Mouse (Mus musculus) embryonic facial prominence, embryonic 12.5 days (tissue): ENCODE measurements around the gene Dnlz. TPM values are rescaled to one million over a fixed set of nuclear protein-coding genes. Genes with fewer than 3 reads are reported as not detected.

Source experiments
- ATAC-seq: fragments of 200-750 bp; cut with Nextera tagmentation; 2 replicates; pipeline ENCODE4 v1.8.0; 2017; ENCODE audit not compliant: insufficient number of reproducible peaks, insufficient read depth, low FRiP score, low TSS enrichment
- H3K27ac ChIP-seq: fragments of 300-500 bp; sonication (generic); 2 replicates; pipeline ENCODE4 v1.5.1; 2016; ENCODE audit warnings: mild to moderate bottlenecking
- H3K27me3 ChIP-seq: fragments of 300-500 bp; sonication (generic); 2 replicates; pipeline ENCODE4 v1.6.1; 2016; ENCODE audit warnings: mild to moderate bottlenecking, moderate library complexity
- H3K36me3 ChIP-seq: fragments of 300-500 bp; sonication (generic); 2 replicates; pipeline ENCODE4 v1.6.1; 2016; ENCODE audit warnings: mild to moderate bottlenecking
- H3K4me1 ChIP-seq: fragments of 300-500 bp; sonication (generic); 2 replicates; pipeline ENCODE4 v1.6.1; 2016
- H3K4me2 ChIP-seq: fragments of 300-500 bp; sonication (generic); replicated peaks from 2 replicates; pipeline ENCODE4 v1.6.1; 2016; ENCODE audit warnings: mild to moderate bottlenecking, moderate library complexity
- H3K4me3 ChIP-seq: fragments of 300-500 bp; sonication (generic); 2 replicates; pipeline ENCODE4 v1.5.1; 2016; ENCODE audit warnings: mild to moderate bottlenecking
- H3K9ac ChIP-seq: fragments of 300-500 bp; sonication (generic); 2 replicates; pipeline ENCODE4 v1.6.1; 2016; ENCODE audit warnings: mild to moderate bottlenecking, moderate library complexity
- H3K9me3 ChIP-seq: fragments of 300-500 bp; sonication (generic); 2 replicates; pipeline ENCODE4 v1.6.1; 2016; ENCODE audit warnings: mild to moderate bottlenecking, moderate library complexity
- WGBS: fragments of 180-500 bp; shearing (Covaris S2); methylation state at CpG from one replicate; pipeline ENCODE4 v1.1.7; 2016; 5-methylcytosine and 5-hydroxymethylcytosine counted together
- polyA plus RNA-seq: library from polyadenylated mRNA; unstranded; fragments of >200 nt; fragmentation: Nextera tagmentation; extraction: Ambion mirVana; gene quantifications from 2 replicates; pipeline ENCODE4 v1.2.1, GENCODE M21; 2016

The Dnlz gene
- polyA plus RNA-seq, 1 experiment from 2014 or later = 31.8 TPM

DNA sequence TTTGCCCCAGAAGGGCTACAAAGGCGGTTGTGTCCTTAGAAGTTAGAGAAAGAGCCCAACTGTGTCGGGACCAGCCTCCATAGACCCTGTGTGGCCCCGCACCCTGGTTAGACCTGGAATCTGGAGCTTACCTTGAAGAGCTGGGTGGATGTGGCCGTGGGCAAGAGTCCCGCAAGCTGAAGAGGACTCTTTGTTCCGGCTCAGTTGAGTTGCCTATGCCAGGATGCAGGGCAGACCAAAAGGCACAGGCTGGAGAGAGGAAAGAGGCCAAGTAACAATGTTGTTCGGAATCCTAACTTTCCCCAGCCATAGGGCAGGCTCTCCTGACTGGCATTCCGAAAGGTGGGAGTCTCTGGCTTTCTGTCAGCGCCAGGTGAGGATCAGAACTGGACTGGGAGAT, 32.8 kb downstream of the Dnlz start:
- no peak overlapping the region for H3K4me3 ChIP-seq

GRCm38 (mm10) chr2:26317991-26318672, 33.8 kb downstream of the Dnlz start:
- WGBS = 86% methylated on average over 3 of the region's 3 CpGs
- H3K4me3 ChIP-seq = no peak overlapping the region
- peaks cover 47% of the 10 kb centered on the region for H3K4me1 ChIP-seq
- H3K9ac ChIP-seq = peak overlapping the region; percentile 90; the same call in 1 of the 2 replicates
- H3K36me3 ChIP-seq = peaks cover 11% of the 10 kb centered on the region
- no peak overlapping the region for H3K27ac ChIP-seq
- ATAC-seq = no peak
- H3K9me3 ChIP-seq = no peaks in the 10 kb centered on the region
- H3K27me3 ChIP-seq = no peaks in the 10 kb centered on the region
- H3K4me2 ChIP-seq = peak overlapping the region; percentile 88

More for the DNA sequence above, 32.8 kb downstream of the Dnlz start:
- ATAC-seq = no peak
- peak overlapping the region; percentile 4; the same call in 1 of the 2 replicates for H3K4me2 ChIP-seq
- H3K27me3 ChIP-seq = no peaks in the 10 kb centered on the region
- peaks cover 44% of the 10 kb centered on the region for H3K4me1 ChIP-seq
- H3K9me3 ChIP-seq = no peaks in the 10 kb centered on the region
- peaks cover 21% of the 10 kb centered on the region for H3K36me3 ChIP-seq
- 87% methylated on average over 9 of the region's 9 CpGs for WGBS
- H3K9ac ChIP-seq = peak overlapping the region; percentile 7; the same call in 1 of the 2 replicates
- H3K27ac ChIP-seq = no peak overlapping the region

DNA sequence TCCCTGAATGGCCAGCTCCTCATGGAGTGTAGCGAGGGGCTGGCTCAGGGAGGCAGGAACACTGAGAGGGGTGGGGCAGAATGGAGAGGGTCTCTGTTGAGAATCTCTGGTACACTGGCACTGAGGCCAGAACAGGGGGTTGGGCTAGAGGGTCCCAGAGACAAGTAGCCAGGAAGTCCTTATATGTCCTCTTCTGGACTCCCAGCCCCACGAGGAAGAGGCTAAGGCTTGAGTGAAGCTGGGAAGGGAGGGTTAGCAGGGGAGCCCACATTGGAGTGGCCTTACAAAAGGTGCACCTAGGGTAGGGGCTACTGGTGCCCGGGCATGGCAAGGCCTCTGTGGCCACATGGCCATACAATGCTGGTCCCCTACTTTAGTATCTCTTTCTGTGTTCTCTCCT, 34.5 kb downstream of the Dnlz start:
- WGBS = 56% methylated on average over 3 of the region's 3 CpGs
- Histone ChIP-seq H3K36me3 (peaks cover 3% of the 10 kb centered on the region), H3K4me2 (peak overlapping the region; percentile 88), H3K27me3 (no peaks in the 10 kb centered on the region), H3K9me3 (no peaks in the 10 kb centered on the region), H3K4me3 (peak overlapping the region; percentile 67), H3K27ac (peak overlapping the region; percentile 94), H3K9ac (peak overlapping the region; percentile 90), H3K4me1 (peaks cover 47% of the 10 kb centered on the region)
- ATAC-seq = no peak

DNA sequence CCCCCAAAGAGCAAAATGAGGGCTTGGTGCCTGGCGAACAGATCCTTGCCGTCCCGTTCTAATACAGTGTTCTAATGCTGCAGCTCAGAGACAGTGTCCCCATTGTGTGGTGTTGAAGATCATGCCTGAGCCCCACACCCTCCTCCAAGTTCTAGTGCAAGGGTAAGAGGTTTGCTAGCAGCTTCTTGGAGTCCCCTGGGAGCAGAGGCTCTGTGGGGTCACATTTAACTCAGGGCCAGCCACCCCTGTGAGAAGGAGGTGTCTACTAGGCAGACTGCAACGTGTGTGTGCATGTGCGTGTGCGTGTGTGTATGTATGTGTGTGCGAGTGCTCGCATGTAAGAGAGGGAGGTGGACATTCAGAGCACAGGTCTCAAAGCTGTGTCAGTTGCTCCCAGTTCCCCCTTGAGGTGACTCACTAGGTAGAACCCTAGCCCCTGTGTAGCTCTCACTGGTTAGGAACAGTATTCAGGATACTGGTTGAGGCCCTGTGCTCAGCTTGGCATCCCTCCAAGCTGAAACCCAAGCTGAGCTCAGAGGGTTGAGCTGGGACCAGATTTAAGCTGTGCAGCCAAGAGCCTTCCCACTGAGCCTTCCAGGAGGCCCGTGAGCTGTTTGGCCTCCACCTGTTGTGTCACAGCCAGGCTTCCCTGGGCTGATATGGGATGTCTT, 35.2 kb downstream of the Dnlz start:
- Histone ChIP-seq H3K27ac (peak overlapping the region; percentile 94), H3K4me3 (peak overlapping the region; percentile 67), H3K36me3 (no peaks in the 10 kb centered on the region), H3K4me1 (peaks cover 47% of the 10 kb centered on the region), H3K9me3 (no peaks in the 10 kb centered on the region), H3K4me2 (peak overlapping the region; percentile 88), H3K27me3 (no peaks in the 10 kb centered on the region), H3K9ac (peak overlapping the region; percentile 90)
- 47% methylated on average over 9 of the region's 9 CpGs for WGBS
- ATAC-seq = peak; percentile 24; the same call in 1 of the 2 replicates

GRCm38 (mm10) chr2:26315925-26316311, 36.0 kb downstream of the Dnlz start:
- peak; percentile 18; the same call in 1 of the 2 replicates for ATAC-seq
- under 1% methylated on average over 11 of the region's 11 CpGs for WGBS
- Histone ChIP-seq H3K27ac (peak overlapping the region; percentile 94), H3K4me2 (peak overlapping the region; percentile 88), H3K4me3 (peak overlapping the region; percentile 67), H3K4me1 (peaks cover 47% of the 10 kb centered on the region), H3K9ac (peak overlapping the region; percentile 90), H3K36me3 (no peaks in the 10 kb centered on the region), H3K9me3 (no peaks in the 10 kb centered on the region), H3K27me3 (no peaks in the 10 kb centered on the region)

- H3K4me3 ChIP-seq = peak within 1 kb of the TSS; percentile 67
- peak within 1 kb of the TSS; percentile 90 for H3K9ac ChIP-seq
- peak within 1 kb of the TSS; percentile 94 for H3K27ac ChIP-seq
- no peaks in the 10 kb centered on the region for H3K36me3 ChIP-seq
- 1% methylated on average over 36 of the region's 66 CpGs for WGBS
- peak; percentile 65 for ATAC-seq
- no peaks in the 10 kb centered on the region for H3K9me3 ChIP-seq
- H3K27me3 ChIP-seq = no peaks in the 10 kb centered on the region
- peaks cover 53% of the 10 kb centered on the region for H3K4me1 ChIP-seq
- peak within 1 kb of the TSS; percentile 88 for H3K4me2 ChIP-seq
These were observed 36.6 kb downstream of the Dnlz start, which contains the start of gene Gpsm1 for GRCm38 (mm10) chr2:26315072-26315924. Gene Gpsm1, plus strand, starts transcription at chr2:26315515.

DNA sequence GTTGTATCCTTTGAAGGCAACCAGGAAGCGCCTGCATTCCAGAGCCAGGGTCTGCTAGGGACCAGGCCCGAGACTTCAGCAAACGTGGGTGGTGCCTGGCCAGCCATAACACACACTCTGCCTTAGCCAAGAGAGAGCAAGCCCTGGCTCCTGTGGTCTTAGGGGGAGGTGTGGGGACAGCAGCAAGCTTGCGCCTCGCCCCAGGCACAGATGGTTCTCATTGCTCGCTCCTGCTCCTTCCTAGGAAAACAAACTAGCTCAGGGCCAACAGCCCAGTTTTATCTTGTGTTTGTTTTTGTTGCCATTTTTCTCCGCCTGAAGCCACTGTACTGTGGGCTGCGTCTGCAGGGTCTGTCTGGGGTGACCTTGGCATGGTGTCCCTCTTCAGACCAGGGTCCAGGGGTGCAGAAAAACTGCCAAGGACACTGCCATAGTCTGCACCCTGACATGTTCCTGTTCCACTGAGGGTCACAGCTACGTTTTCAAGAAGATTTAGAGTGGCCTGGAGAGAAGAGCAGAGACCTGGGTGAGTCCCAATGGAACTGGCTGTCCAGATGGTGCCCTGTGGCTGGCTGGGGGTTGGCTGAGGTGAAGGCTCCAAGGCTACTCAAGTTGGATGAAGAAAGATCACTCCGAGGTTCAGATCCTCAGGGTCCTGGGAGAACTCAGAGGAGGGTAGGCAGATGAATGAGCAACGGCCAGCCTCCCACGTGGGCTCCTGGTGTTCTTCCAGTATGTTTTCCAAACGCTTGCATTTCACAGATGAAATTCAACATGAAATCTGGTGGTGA, 37.4 kb downstream of the Dnlz start:
- peak overlapping the region; percentile 88 for H3K4me2 ChIP-seq
- peaks cover 56% of the 10 kb centered on the region for H3K4me1 ChIP-seq
- WGBS = 22% methylated on average over 13 of the region's 13 CpGs
- peak overlapping the region; percentile 94 for H3K27ac ChIP-seq
- H3K36me3 ChIP-seq = no peaks in the 10 kb centered on the region
- no peak for ATAC-seq
- peak overlapping the region; percentile 90 for H3K9ac ChIP-seq
- no peaks in the 10 kb centered on the region for H3K9me3 ChIP-seq
- H3K4me3 ChIP-seq = peak overlapping the region; percentile 67
- no peaks in the 10 kb centered on the region for H3K27me3 ChIP-seq

- Histone ChIP-seq H3K27me3 (no peaks in the 10 kb centered on the region), H3K4me1 (peaks cover 53% of the 10 kb centered on the region), H3K4me2 (no peak overlapping the region), H3K4me3 (no peak overlapping the region), H3K27ac (peak overlapping the region; percentile 94), H3K9ac (no peak overlapping the region), H3K9me3 (no peaks in the 10 kb centered on the region), H3K36me3 (no peaks in the 10 kb centered on the region)
- WGBS = 88% methylated on average over 1 of the region's 1 CpGs
- ATAC-seq = no peak
These were observed 38.5 kb downstream of the Dnlz start for GRCm38 (mm10) chr2:26313394-26313793.

- no peak for ATAC-seq
- Histone ChIP-seq H3K4me1 (peaks cover 47% of the 10 kb centered on the region), H3K4me2 (no peak overlapping the region), H3K36me3 (no peaks in the 10 kb centered on the region), H3K27ac (peak overlapping the region; percentile 94; the same call in 1 of the 2 replicates), H3K9me3 (no peaks in the 10 kb centered on the region), H3K4me3 (no peak overlapping the region), H3K27me3 (no peaks in the 10 kb centered on the region), H3K9ac (no peak overlapping the region)
- 64% methylated on average over 2 of the region's 2 CpGs for WGBS
These were observed 39.1 kb downstream of the Dnlz start for GRCm38 (mm10) chr2:26312812-26313211.

GRCm38 (mm10) chr2:26311936-26312335, 40.0 kb downstream of the Dnlz start:
- Histone ChIP-seq H3K4me1 (peaks cover 38% of the 10 kb centered on the region), H3K9ac (no peak overlapping the region), H3K27me3 (no peaks in the 10 kb centered on the region), H3K36me3 (no peaks in the 10 kb centered on the region), H3K27ac (no peak overlapping the region), H3K4me2 (no peak overlapping the region), H3K9me3 (no peaks in the 10 kb centered on the region), H3K4me3 (no peak overlapping the region)
- WGBS = 73% methylated on average over 5 of the region's 5 CpGs
- no peak for ATAC-seq

- peak; percentile 84; the same call in 1 of the 2 replicates for ATAC-seq
- H3K4me1 ChIP-seq = peaks cover 28% of the 10 kb centered on the region
- peak overlapping the region; percentile 20 for H3K4me2 ChIP-seq
- H3K27ac ChIP-seq = peak overlapping the region; percentile 92
- H3K9me3 ChIP-seq = no peaks in the 10 kb centered on the region
- no peak overlapping the region for H3K4me3 ChIP-seq
- H3K27me3 ChIP-seq = no peaks in the 10 kb centered on the region
- H3K9ac ChIP-seq = no peak overlapping the region
- H3K36me3 ChIP-seq = no peaks in the 10 kb centered on the region
- WGBS = 5% methylated on average over 10 of the region's 10 CpGs
These were observed 42.2 kb downstream of the Dnlz start for GRCm38 (mm10) chr2:26309739-26310138.
